Mouse (Mus musculus): ENCODE data around the gene Nbea.

DNA sequence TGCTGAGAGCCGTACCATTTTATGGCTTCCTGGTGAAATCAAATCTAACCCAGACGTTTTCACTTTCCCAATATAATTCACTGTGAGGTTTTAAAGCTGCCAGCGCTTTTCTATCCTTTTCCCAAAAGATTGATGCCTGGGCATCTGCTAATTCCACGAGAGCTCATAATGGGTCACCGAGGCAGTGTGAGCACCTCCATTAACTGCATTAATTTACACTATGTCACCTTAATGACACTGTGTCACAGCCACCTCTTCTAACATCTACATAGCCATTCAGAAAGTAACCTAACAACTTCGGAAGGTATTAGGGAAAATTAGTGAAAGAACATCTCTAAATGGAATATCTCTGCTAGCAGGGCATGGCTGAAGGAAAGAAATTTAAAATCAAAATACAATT, 497.9 kb downstream of the Nbea start:
- no peak for TF ChIP-seq CTCF (conservative IDR thresholded peaks at IDR 0.05; ENCODE audit: insufficient read depth, insufficient read length, low read depth, low read length)
- no peak for TF ChIP-seq POLR2A (IDR thresholded peaks at IDR 0.05; ENCODE audit: low read depth, low read length)
